Mouse (Mus musculus): ENCODE results near the gene Ssh2.
A peak's percentile ranks its signal among the peaks of the same experiment; 100 is the strongest.
"Not testable (repeated sequence)": the region's sequence is repeated elsewhere in the genome, so short reads cannot be mapped to it uniquely, and the experiment has no call there.

The Ssh2 gene

GRCm38 (mm10) chr11:77349698-77350097 is 133.6 kb downstream of the Ssh2 start:
- no peak for DNase-seq

- DNase-seq = no peak
Measured at GRCm38 (mm10) chr11:77355055-77355454, 139.0 kb downstream of the Ssh2 start.

GRCm38 (mm10) chr11:77357839-77358238 is 141.8 kb downstream of the Ssh2 start:
- no peak for DNase-seq

GRCm38 (mm10) chr11:77363476-77363875 is 147.4 kb downstream of the Ssh2 start:
- DNase-seq = no peak

- no peak for DNase-seq
Measured at GRCm38 (mm10) chr11:77364376-77364775, 148.3 kb downstream of the Ssh2 start.

GRCm38 (mm10) chr11:77365706-77366386 is 149.8 kb downstream of the Ssh2 start:
- no peak for DNase-seq

GRCm38 (mm10) chr11:77367541-77368270 is 151.6 kb downstream of the Ssh2 start:
- no peak for DNase-seq

- no peak for DNase-seq
Measured at GRCm38 (mm10) chr11:77369188-77369840, 153.2 kb downstream of the Ssh2 start.

GRCm38 (mm10) chr11:77369841-77370191 is 153.7 kb downstream of the Ssh2 start:
- no peak for DNase-seq

- DNase-seq = no peak
Measured at GRCm38 (mm10) chr11:77371088-77371487, 155.0 kb downstream of the Ssh2 start.

- DNase-seq = no peak
Measured at GRCm38 (mm10) chr11:77371696-77372095, 155.6 kb downstream of the Ssh2 start.

- peak; percentile 39 to 48 for DNase-seq
Measured at GRCm38 (mm10) chr11:77372196-77372904, 156.3 kb downstream of the Ssh2 start.

GRCm38 (mm10) chr11:77378622-77379021 is 162.5 kb downstream of the Ssh2 start:
- DNase-seq = no peak

- DNase-seq = no peak
Measured at GRCm38 (mm10) chr11:77381174-77381573, 165.1 kb downstream of the Ssh2 start.

GRCm38 (mm10) chr11:77384151-77384550 is 168.1 kb downstream of the Ssh2 start:
- DNase-seq = no peak

GRCm38 (mm10) chr11:77385706-77386690 is 169.9 kb downstream of the Ssh2 start:
- DNase-seq = peak; percentile 36 to 43

- DNase-seq = not testable (repeated sequence)
Measured at GRCm38 (mm10) chr11:77388197-77388596, 172.1 kb downstream of the Ssh2 start.

- no peak for DNase-seq
Measured at GRCm38 (mm10) chr11:77395539-77395938, 179.5 kb downstream of the Ssh2 start.

- DNase-seq = no peak
Measured at GRCm38 (mm10) chr11:77402508-77402907, 186.4 kb downstream of the Ssh2 start.

GRCm38 (mm10) chr11:77406329-77406728 is 190.2 kb downstream of the Ssh2 start:
- no peak for DNase-seq

- DNase-seq = peak in 1 of 2 experiments; percentile 18
Measured at GRCm38 (mm10) chr11:77409879-77410278, 193.8 kb downstream of the Ssh2 start.

- DNase-seq = no peak
Measured at GRCm38 (mm10) chr11:77411284-77411683, 195.2 kb downstream of the Ssh2 start.

Measured in spleen, adult 18-20 months (tissue).